Mouse (Mus musculus) B cell, adult 67 days (primary cell): ENCODE results near the gene Slfn8. TPM values are rescaled to one million over a fixed set of nuclear protein-coding genes. Genes with fewer than 3 reads are reported as not detected.

ENCODE experiments used
- total RNA-seq, 2 experiments: library from RNA; stranded (reverse); gene quantifications; 4 replicates each; pipeline ENCODE4 v1.2.4; 2023

The Slfn8 gene
- 10 to 100 TPM; 42.6 to 59.3 TPM for total RNA-seq

GRCm38 (mm10) chr11:83020621-83021020 lies at the start of gene Slfn8:
TSS of gene Slfn8 (minus strand) at chr11:83020810.

GRCm38 (mm10) chr11:83064946-83065345 lies 44.3 kb upstream of the Slfn8 start, which contains the start of gene Slfn2:
TSS of gene Slfn2 (plus strand) at chr11:83065112.

GRCm38 (mm10) chr11:82991469-82992166 lies 29.0 kb downstream of the Slfn8 start, which contains the start of gene Slfn9:
TSS of gene Slfn9 (minus strand) at chr11:82991830.

Other genes starting within 250 kb of the Slfn8 start
- gene Lig3, start 239.7 kb downstream of the Slfn8 start, total RNA-seq, result 10 to 100 TPM; 29.8 to 35.5 TPM
- gene Rffl, start 149.6 kb downstream of the Slfn8 start, total RNA-seq, result 10 to 100 TPM; 24.2 to 24.5 TPM
- 10 to 100 TPM; 26.0 to 28.6 TPM for gene Rad51d, start 130.2 kb downstream of the Slfn8 start, total RNA-seq
- gene Fndc8, start 128.7 kb downstream of the Slfn8 start, total RNA-seq, result not detected
- gene Nle1, start 112.4 kb downstream of the Slfn8 start, total RNA-seq, result 10 to 100 TPM; 64.0 to 79.8 TPM
- not detected for gene Unc45b, start 110.3 kb downstream of the Slfn8 start, total RNA-seq
- 10 to 100 TPM; 15.7 to 28.6 TPM for gene Slfn5, start 69.5 kb downstream of the Slfn8 start, total RNA-seq
- gene Slfn9, start 29.0 kb downstream of the Slfn8 start, total RNA-seq, result 10 to 100 TPM; 18.8 to 32.2 TPM
- gene Slfn2, start 44.3 kb upstream of the Slfn8 start, total RNA-seq, result 100 to 1,000 TPM; 130 to 144 TPM
- gene Slfn1, start 96.0 kb upstream of the Slfn8 start, total RNA-seq, result 1 to 10 TPM in 1 of 2 experiments, under 1 TPM in 1; 0.98 to 1.1 TPM
- gene Slfn4, start 154.4 kb upstream of the Slfn8 start, total RNA-seq, result under 1 TPM; 0.30 to 0.52 TPM
- 1 to 10 TPM; 1.2 to 4.8 TPM for gene Slfn3, start 170.5 kb upstream of the Slfn8 start, total RNA-seq